Mouse (Mus musculus): Measurements from ENCODE around the gene Vmn1r160.
"Not testable (repeated sequence)": the region's sequence is repeated elsewhere in the genome, so short reads cannot be mapped to it uniquely, and the experiment has no call there.

Gene Vmn1r160

GRCm38 (mm10) chr7:22870924-22871323 lies at the start of gene Vmn1r160:
Gene Vmn1r160, plus strand, starts transcription at chr7:22871224.
- DNase-seq (ENCODE audit: low spot score) = not testable (repeated sequence)

GRCm38 (mm10) chr7:22843505-22843904 lies 27.5 kb upstream of the Vmn1r160 start, which contains the start of gene Vmn1r159:
Gene Vmn1r159, minus strand, starts transcription at chr7:22843605.
- not testable (repeated sequence) for DNase-seq (ENCODE audit: low spot score)
